Mouse (Mus musculus) embryonic facial prominence, embryonic 15.5 days (tissue): ENCODE results near the gene Cmip. TPM values are rescaled to one million over a fixed set of nuclear protein-coding genes. Genes with fewer than 3 reads are reported as not detected.
A peak's percentile ranks its signal among the peaks of the same experiment; 100 is the strongest.

Source experiments
- ATAC-seq: fragments of 200-750 bp; cut with Nextera tagmentation; 2 replicates; pipeline ENCODE4 v1.8.0; 2017; ENCODE audit warnings: low read depth, moderate TSS enrichment; ENCODE audit not compliant: insufficient number of reproducible peaks, low FRiP score, low TSS enrichment
- H3K27ac ChIP-seq: fragments of 300-500 bp; sonication (generic); replicated peaks from 2 replicates; pipeline ENCODE4 v1.5.1; 2015; ENCODE audit warnings: mild to moderate bottlenecking, inconsistent platforms
- H3K27me3 ChIP-seq: fragments of 300-500 bp; sonication (generic); 2 replicates; pipeline ENCODE4 v1.6.1; 2015; ENCODE audit warnings: inconsistent platforms
- H3K36me3 ChIP-seq: fragments of 300-500 bp; sonication (generic); 2 replicates; pipeline ENCODE4 v1.6.1; 2015; ENCODE audit warnings: mild to moderate bottlenecking, inconsistent platforms
- H3K4me1 ChIP-seq: fragments of 300-500 bp; sonication (generic); 2 replicates; pipeline ENCODE4 v1.6.1; 2015; ENCODE audit warnings: inconsistent platforms
- H3K4me2 ChIP-seq: fragments of 300-500 bp; sonication (generic); replicated peaks from 2 replicates; pipeline ENCODE4 v1.6.1; 2015; ENCODE audit warnings: mild to moderate bottlenecking, inconsistent platforms
- H3K4me3 ChIP-seq: fragments of 300-500 bp; sonication (generic); replicated peaks from 2 replicates; pipeline ENCODE4 v1.5.1; 2015; ENCODE audit warnings: mild to moderate bottlenecking, inconsistent platforms
- H3K9ac ChIP-seq: fragments of 300-500 bp; sonication (generic); 2 replicates; pipeline ENCODE4 v1.6.1; 2015; ENCODE audit warnings: inconsistent platforms
- H3K9me3 ChIP-seq: fragments of 300-500 bp; sonication (generic); replicated peaks from 2 replicates; pipeline ENCODE4 v1.6.1; 2016; ENCODE audit warnings: inconsistent platforms
- WGBS: fragments of 180-500 bp; shearing (Covaris S2); methylation state at CpG from one replicate; pipeline ENCODE4 v1.1.7; 2015; 5-methylcytosine and 5-hydroxymethylcytosine counted together
- polyA plus RNA-seq: library from polyadenylated mRNA; unstranded; fragments of >200 nt; fragmentation: Nextera tagmentation; extraction: Ambion mirVana; gene quantifications from 2 replicates; pipeline ENCODE4 v1.2.1, GENCODE M21; 2015

Gene Cmip
- polyA plus RNA-seq, 1 experiment from 2014 or later, result 25.9 TPM

DNA sequence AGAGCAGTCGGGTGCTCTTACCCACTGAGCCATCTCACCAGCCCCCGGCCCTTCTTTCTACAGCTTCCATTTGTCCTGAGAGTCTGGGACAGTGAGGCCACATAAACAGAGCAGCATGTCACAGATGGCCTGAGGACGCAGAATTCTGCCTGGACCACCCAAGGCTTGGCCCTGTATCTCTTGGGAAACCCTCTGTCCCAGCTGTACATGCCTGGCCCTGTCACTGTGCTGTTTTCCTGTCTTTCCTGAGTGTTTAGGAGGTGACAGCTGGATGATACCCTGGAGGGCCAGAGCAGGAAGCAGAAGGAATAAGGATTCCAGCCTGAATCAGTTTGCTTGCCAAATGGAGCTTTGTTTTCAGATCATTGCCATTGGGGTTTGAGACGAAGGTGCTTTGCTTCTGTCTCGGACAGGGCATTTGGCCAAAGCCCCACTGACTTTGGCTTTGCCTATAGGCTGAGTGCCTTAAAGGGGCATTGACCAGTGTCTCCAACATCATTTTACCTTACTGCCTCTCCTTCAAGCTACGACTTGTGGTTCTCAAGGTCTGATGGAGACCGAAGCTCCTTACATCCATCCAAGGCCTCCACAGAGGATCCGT lies 54.2 kb downstream of the Cmip start:
- peaks cover 63% of the 10 kb centered on the region for H3K4me1 ChIP-seq
- H3K27ac ChIP-seq, result no peak overlapping the region; the same call in 1 of the 2 replicates
- no peak overlapping the region for H3K4me2 ChIP-seq
- H3K9me3 ChIP-seq, result no peaks in the 10 kb centered on the region
- no peak overlapping the region for H3K9ac ChIP-seq
- H3K4me3 ChIP-seq, result no peak overlapping the region
- no peaks in the 10 kb centered on the region for H3K27me3 ChIP-seq
- WGBS, result 66% methylated on average over 8 of the region's 8 CpGs
- H3K36me3 ChIP-seq, result no peaks in the 10 kb centered on the region
- no peak for ATAC-seq

GRCm38 (mm10) chr8:117314308-117314953 lies 57.6 kb downstream of the Cmip start:
- Histone ChIP-seq H3K9ac (no peak overlapping the region), H3K27me3 (no peaks in the 10 kb centered on the region), H3K4me3 (no peak overlapping the region), H3K27ac (peak overlapping the region; percentile 44; the same call in 1 of the 2 replicates), H3K36me3 (no peaks in the 10 kb centered on the region), H3K4me2 (no peak overlapping the region), H3K9me3 (no peaks in the 10 kb centered on the region), H3K4me1 (peaks cover 36% of the 10 kb centered on the region)
- WGBS, result 24% methylated on average over 8 of the region's 8 CpGs
- peak; percentile 71 for ATAC-seq

- H3K27ac ChIP-seq, result no peak overlapping the region
- H3K9ac ChIP-seq, result no peak overlapping the region
- 89% methylated on average over 16 of the region's 16 CpGs for WGBS
- H3K36me3 ChIP-seq, result no peaks in the 10 kb centered on the region
- H3K4me3 ChIP-seq, result no peak overlapping the region
- no peak for ATAC-seq
- peaks cover 31% of the 10 kb centered on the region for H3K4me1 ChIP-seq
- H3K4me2 ChIP-seq, result no peak overlapping the region
- no peaks in the 10 kb centered on the region for H3K9me3 ChIP-seq
- H3K27me3 ChIP-seq, result no peaks in the 10 kb centered on the region
Measured at GRCm38 (mm10) chr8:117315727-117316126, 58.9 kb downstream of the Cmip start.

DNA sequence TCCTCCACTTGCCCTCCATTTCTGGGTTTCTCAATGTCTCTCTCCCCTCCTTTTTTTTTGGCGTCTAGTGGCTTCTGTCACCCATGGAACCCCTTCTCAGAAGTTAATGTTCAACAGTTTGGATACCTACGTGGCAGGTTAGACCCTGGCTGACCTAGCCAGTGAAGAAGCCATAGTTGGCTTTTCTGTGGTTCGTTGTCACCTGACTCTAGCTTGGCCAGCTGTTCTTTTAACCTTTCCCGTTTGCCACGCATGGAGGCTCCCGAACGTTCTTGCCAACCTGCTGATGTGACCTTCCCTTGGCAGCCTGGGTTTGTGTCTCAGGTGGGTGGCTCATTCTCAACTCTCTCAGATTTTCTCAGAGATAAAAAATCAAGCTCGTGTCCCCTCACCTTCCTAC lies 60.6 kb downstream of the Cmip start:
- H3K4me3 ChIP-seq, result no peak overlapping the region
- ATAC-seq, result no peak
- H3K36me3 ChIP-seq, result no peaks in the 10 kb centered on the region
- no peak overlapping the region for H3K9ac ChIP-seq
- WGBS, result 88% methylated on average over 8 of the region's 8 CpGs
- H3K27ac ChIP-seq, result no peak overlapping the region
- H3K4me1 ChIP-seq, result peaks cover 26% of the 10 kb centered on the region
- H3K27me3 ChIP-seq, result no peaks in the 10 kb centered on the region
- H3K9me3 ChIP-seq, result no peaks in the 10 kb centered on the region
- H3K4me2 ChIP-seq, result no peak overlapping the region

GRCm38 (mm10) chr8:117318911-117319826 lies 62.3 kb downstream of the Cmip start:
- ATAC-seq, result no peak
- no peak overlapping the region for H3K4me3 ChIP-seq
- no peak overlapping the region for H3K4me2 ChIP-seq
- H3K9me3 ChIP-seq, result no peaks in the 10 kb centered on the region
- no peak overlapping the region for H3K27ac ChIP-seq
- no peaks in the 10 kb centered on the region for H3K36me3 ChIP-seq
- H3K4me1 ChIP-seq, result peaks cover 27% of the 10 kb centered on the region
- 80% methylated on average over 26 of the region's 26 CpGs for WGBS
- no peak overlapping the region for H3K9ac ChIP-seq
- H3K27me3 ChIP-seq, result no peaks in the 10 kb centered on the region

GRCm38 (mm10) chr8:117320616-117321015 lies 63.8 kb downstream of the Cmip start:
- WGBS, result 85% methylated on average over 10 of the region's 10 CpGs
- Histone ChIP-seq H3K9ac (no peak overlapping the region), H3K9me3 (no peaks in the 10 kb centered on the region), H3K27me3 (no peaks in the 10 kb centered on the region), H3K4me1 (peaks cover 16% of the 10 kb centered on the region), H3K4me2 (no peak overlapping the region), H3K27ac (no peak overlapping the region), H3K4me3 (no peak overlapping the region), H3K36me3 (0 out of 2 replicates have a peak, but pooled peaks cover 4% of the 10 kb centered on the region)
- no peak for ATAC-seq

DNA sequence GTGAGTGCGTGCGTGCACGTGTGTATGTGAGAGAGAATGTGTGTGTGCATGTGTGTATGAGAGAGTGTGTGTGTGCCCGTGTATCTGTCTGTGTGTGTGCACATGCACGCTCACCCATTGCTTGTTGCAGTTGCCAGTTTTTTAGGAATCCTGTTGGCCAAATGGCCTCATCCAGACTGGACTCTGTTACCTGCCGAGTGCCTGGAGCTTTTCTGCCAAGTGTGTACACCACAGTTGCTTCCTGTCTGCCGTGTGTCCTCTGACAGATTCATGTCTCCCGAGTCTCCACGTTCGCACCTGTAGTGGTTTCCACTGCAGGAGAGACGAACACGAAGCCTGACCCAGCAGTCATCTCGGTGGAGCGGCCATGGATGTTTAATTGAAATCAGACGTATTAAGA lies 64.4 kb downstream of the Cmip start:
- Histone ChIP-seq H3K27me3 (no peaks in the 10 kb centered on the region), H3K4me1 (peaks cover 16% of the 10 kb centered on the region)
- WGBS, result 60% methylated on average over 15 of the region's 15 CpGs

DNA sequence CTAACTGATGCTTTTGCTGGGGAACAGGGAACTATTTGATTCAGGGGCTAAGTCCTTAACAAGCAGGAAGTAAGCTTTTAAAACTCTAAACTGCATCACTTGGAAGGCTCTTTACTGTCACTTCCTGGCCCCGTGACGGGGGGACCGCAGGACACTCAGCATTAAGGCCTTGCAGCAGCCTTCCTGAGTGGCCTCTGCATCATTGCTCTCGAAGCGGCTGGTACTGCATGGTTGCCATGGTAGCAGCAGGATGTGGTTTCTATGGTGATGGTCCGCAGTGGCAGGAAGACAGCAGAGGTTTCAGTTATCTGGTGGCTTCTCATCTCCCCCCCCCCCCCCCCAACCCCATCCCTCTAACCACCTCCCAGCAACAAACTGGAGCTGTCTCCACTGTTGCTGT lies 65.2 kb downstream of the Cmip start:
- H3K27ac ChIP-seq, result no peak overlapping the region
- peaks cover 20% of the 10 kb centered on the region for H3K4me1 ChIP-seq
- H3K4me3 ChIP-seq, result no peak overlapping the region
- H3K9ac ChIP-seq, result no peak overlapping the region
- 54% methylated on average over 6 of the region's 6 CpGs for WGBS
- H3K36me3 ChIP-seq, result 0 out of 2 replicates have a peak, but pooled peaks cover 4% of the 10 kb centered on the region
- no peaks in the 10 kb centered on the region for H3K9me3 ChIP-seq
- no peak overlapping the region for H3K4me2 ChIP-seq
- no peak for ATAC-seq
- no peaks in the 10 kb centered on the region for H3K27me3 ChIP-seq

More for the DNA sequence above, 64.4 kb downstream of the Cmip start:
- H3K4me2 ChIP-seq, result no peak overlapping the region
- H3K4me3 ChIP-seq, result no peak overlapping the region
- H3K36me3 ChIP-seq, result 0 out of 2 replicates have a peak, but pooled peaks cover 4% of the 10 kb centered on the region
- H3K9me3 ChIP-seq, result no peaks in the 10 kb centered on the region
- no peak overlapping the region; the same call in 1 of the 2 replicates for H3K27ac ChIP-seq
- no peak for ATAC-seq
- no peak overlapping the region for H3K9ac ChIP-seq

DNA sequence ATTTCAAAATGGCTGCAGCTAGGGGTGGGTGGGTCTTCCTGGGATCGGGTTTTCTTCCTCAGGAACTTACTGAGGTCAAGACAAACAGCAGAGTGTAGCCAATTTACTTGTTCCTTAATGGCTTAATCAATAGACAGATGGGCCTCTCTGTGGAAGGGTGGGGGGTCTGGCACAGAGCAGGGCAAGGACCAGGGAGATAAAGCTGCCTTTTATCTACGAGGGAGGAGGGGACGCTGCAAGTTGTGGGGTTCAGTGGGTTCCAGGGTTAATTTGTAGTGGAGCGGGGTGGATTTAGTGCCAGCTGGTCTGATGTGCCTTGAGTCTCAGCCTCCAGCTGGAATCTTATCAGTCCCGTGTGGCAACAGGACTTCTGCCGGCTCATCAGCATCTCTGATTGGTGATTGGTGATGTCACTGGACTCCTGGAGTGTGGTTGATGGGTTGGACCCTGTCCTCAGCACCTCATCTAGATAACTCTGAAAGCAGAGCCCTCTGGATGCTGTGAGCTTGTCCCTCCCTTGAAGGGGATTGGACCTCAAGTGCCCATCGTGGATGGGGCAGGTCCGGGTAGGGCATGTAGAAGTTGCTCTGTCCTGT lies 65.9 kb downstream of the Cmip start:
- H3K9ac ChIP-seq, result no peak overlapping the region
- no peaks in the 10 kb centered on the region for H3K9me3 ChIP-seq
- whole genome bisulfite sequencing, result 56% methylated on average over 8 of the region's 8 CpGs
- no peaks in the 10 kb centered on the region for H3K27me3 ChIP-seq
- H3K4me2 ChIP-seq, result no peak overlapping the region
- 0 out of 2 replicates have a peak, but pooled peaks cover 4% of the 10 kb centered on the region for H3K36me3 ChIP-seq
- H3K4me1 ChIP-seq, result peaks cover 26% of the 10 kb centered on the region
- no peak overlapping the region for H3K27ac ChIP-seq
- H3K4me3 ChIP-seq, result no peak overlapping the region
- no peak for ATAC-seq

- Histone ChIP-seq H3K27me3 (no peaks in the 10 kb centered on the region), H3K4me1 (peaks cover 38% of the 10 kb centered on the region), H3K36me3 (0 out of 2 replicates have a peak, but pooled peaks cover 4% of the 10 kb centered on the region), H3K4me2 (no peak overlapping the region), H3K9me3 (no peaks in the 10 kb centered on the region), H3K9ac (no peak overlapping the region), H3K4me3 (no peak overlapping the region), H3K27ac (no peak overlapping the region)
- 94% methylated on average over 9 of the region's 9 CpGs for WGBS
- ATAC-seq, result no peak
Measured at GRCm38 (mm10) chr8:117324821-117325220, 68.0 kb downstream of the Cmip start.

GRCm38 (mm10) chr8:117326735-117327134 lies 69.9 kb downstream of the Cmip start:
- no peak overlapping the region for H3K4me2 ChIP-seq
- 0 out of 2 replicates have a peak, but pooled peaks cover 4% of the 10 kb centered on the region for H3K36me3 ChIP-seq
- H3K27me3 ChIP-seq, result no peaks in the 10 kb centered on the region
- ATAC-seq, result no peak
- no peak overlapping the region for H3K9ac ChIP-seq
- no peaks in the 10 kb centered on the region for H3K9me3 ChIP-seq
- H3K4me1 ChIP-seq, result peaks cover 39% of the 10 kb centered on the region
- WGBS, result 82% methylated on average over 5 of the region's 5 CpGs
- no peak overlapping the region for H3K4me3 ChIP-seq
- H3K27ac ChIP-seq, result peak overlapping the region; percentile 60; the same call in 1 of the 2 replicates
